Mouse (Mus musculus): ENCODE results near the gene Syngr3. TPM values are rescaled to one million over a fixed set of nuclear protein-coding genes. Genes with fewer than 3 reads are reported as not detected.

Syngr3 gene
- total RNA-seq, 1 experiment from 2014 or later, result 0.25 TPM

- no peak for ATAC-seq (replicated peaks in 1 of 2; ENCODE audit: insufficient read depth in 1 of 2, low FRiP score in 2 of 2, low TSS enrichment in 1 of 2, low read depth in 1 of 2, poor library complexity in 2 of 2, severe bottlenecking in 2 of 2)
Measured at GRCm38 (mm10) chr17:24640119-24640518, 49.6 kb downstream of the Syngr3 start.

- ATAC-seq (replicated peaks in 1 of 2; ENCODE audit: insufficient read depth in 1 of 2, low FRiP score in 2 of 2, low TSS enrichment in 1 of 2, low read depth in 1 of 2, poor library complexity in 2 of 2, severe bottlenecking in 2 of 2), result no peak
Measured at GRCm38 (mm10) chr17:24639571-24639988, 50.2 kb downstream of the Syngr3 start.

- ATAC-seq (replicated peaks in 1 of 2; ENCODE audit: insufficient read depth in 1 of 2, low FRiP score in 2 of 2, low TSS enrichment in 1 of 2, low read depth in 1 of 2, poor library complexity in 2 of 2, severe bottlenecking in 2 of 2), result no peak
Measured at GRCm38 (mm10) chr17:24638840-24639239, 50.9 kb downstream of the Syngr3 start.

- ATAC-seq (replicated peaks in 1 of 2; ENCODE audit: insufficient read depth in 1 of 2, low FRiP score in 2 of 2, low TSS enrichment in 1 of 2, low read depth in 1 of 2, poor library complexity in 2 of 2, severe bottlenecking in 2 of 2), result no peak
Measured at GRCm38 (mm10) chr17:24638214-24638613, 51.5 kb downstream of the Syngr3 start.

- ATAC-seq (replicated peaks in 1 of 2; ENCODE audit: insufficient read depth in 1 of 2, low FRiP score in 2 of 2, low TSS enrichment in 1 of 2, low read depth in 1 of 2, poor library complexity in 2 of 2, severe bottlenecking in 2 of 2), result no peak
Measured at GRCm38 (mm10) chr17:24636781-24637481, 52.8 kb downstream of the Syngr3 start.

- ATAC-seq (replicated peaks in 1 of 2; ENCODE audit: insufficient read depth in 1 of 2, low FRiP score in 2 of 2, low TSS enrichment in 1 of 2, low read depth in 1 of 2, poor library complexity in 2 of 2, severe bottlenecking in 2 of 2), result no peak
Measured at GRCm38 (mm10) chr17:24635694-24636093, 54.1 kb downstream of the Syngr3 start.

Other genes starting within 250 kb of the Syngr3 start
- gene Dnase1l2, start 246.8 kb downstream of the Syngr3 start, total RNA-seq (2017), result 2.7 TPM in 1 of 2 replicates, not detected in the other
- 12.1 and 22.6 TPM in 2 replicates for gene E4f1, start 219.6 kb downstream of the Syngr3 start, total RNA-seq (2017)
- 12.9 and 13.3 TPM in 2 replicates for gene Pgp, start 219.6 kb downstream of the Syngr3 start, total RNA-seq (2017)
- 1.2 TPM in 1 of 2 replicates, not detected in the other for gene Bricd5, start 216.1 kb downstream of the Syngr3 start, total RNA-seq (2017)
- 9.2 and 31.8 TPM in 2 replicates for gene Mlst8, start 210.9 kb downstream of the Syngr3 start, total RNA-seq (2017)
- not detected in 2 replicates for gene Caskin1, start 201.4 kb downstream of the Syngr3 start, total RNA-seq (2017)
- 72.9 and 85.6 TPM in 2 replicates for gene Traf7, start 162.0 kb downstream of the Syngr3 start, total RNA-seq (2017)
- gene Rab26, start 155.7 kb downstream of the Syngr3 start, total RNA-seq (2017), result 1.4 TPM in 1 of 2 replicates, not detected in the other
- 13.3 and 17.9 TPM in 2 replicates for gene Pkd1, start 140.1 kb downstream of the Syngr3 start, total RNA-seq (2017)
- 25.1 and 59.3 TPM in 2 replicates for gene Tsc2, start 57.3 kb downstream of the Syngr3 start, total RNA-seq (2017)
- gene Nthl1, start 57.3 kb downstream of the Syngr3 start, total RNA-seq (2017), result 11.1 and 14.5 TPM in 2 replicates
- gene Slc9a3r2, start 39.6 kb downstream of the Syngr3 start, total RNA-seq (2017), result 2.2 and 4.7 TPM in 2 replicates
- gene Npw, start 31.5 kb downstream of the Syngr3 start, total RNA-seq (2017), result not detected in 2 replicates
- gene Zfp598, start 20.3 kb downstream of the Syngr3 start, total RNA-seq (2017), result 19.7 and 22.8 TPM in 2 replicates
- gene Gfer, start 6.2 kb upstream of the Syngr3 start, total RNA-seq (2017), result 29.3 and 45.5 TPM in 2 replicates
- 1.2 and 2.8 TPM in 2 replicates for gene Noxo1, start 6.3 kb upstream of the Syngr3 start, total RNA-seq (2017)
- 24.0 and 29.7 TPM in 2 replicates for gene Tbl3, start 17.7 kb upstream of the Syngr3 start, total RNA-seq (2017)
- not detected in 2 replicates for gene Rnf151, start 28.1 kb upstream of the Syngr3 start, total RNA-seq (2017)
- 1,140 and 1,689 TPM in 2 replicates for gene Rps2, start 28.2 kb upstream of the Syngr3 start, total RNA-seq (2017)
- 164 and 207 TPM in 2 replicates for gene Ndufb10, start 34.5 kb upstream of the Syngr3 start, total RNA-seq (2017)
- gene Rpl3l, start 37.9 kb upstream of the Syngr3 start, total RNA-seq (2017), result not detected in 2 replicates
- gene Msrb1, start 46.7 kb upstream of the Syngr3 start, total RNA-seq (2017), result 33.6 and 69.4 TPM in 2 replicates
- not detected in 2 replicates for gene Hs3st6, start 63.0 kb upstream of the Syngr3 start, total RNA-seq (2017)
- 0.44 TPM in 1 of 2 replicates, not detected in the other for gene Meiob, start 114.3 kb upstream of the Syngr3 start, total RNA-seq (2017)
- gene Hagh, start 150.2 kb upstream of the Syngr3 start, total RNA-seq (2017), result 24.5 and 24.6 TPM in 2 replicates
- 15.0 and 19.6 TPM in 2 replicates for gene Fahd1, start 160.4 kb upstream of the Syngr3 start, total RNA-seq (2017)
- gene Igfals, start 176.0 kb upstream of the Syngr3 start, total RNA-seq (2017), result not detected in 2 replicates
- gene Nubp2, start 196.4 kb upstream of the Syngr3 start, total RNA-seq (2017), result 27.9 and 33.1 TPM in 2 replicates
- gene Spsb3, start 196.7 kb upstream of the Syngr3 start, total RNA-seq (2017), result 6.0 and 12.9 TPM in 2 replicates
- 13.7 and 27.3 TPM in 2 replicates for gene Eme2, start 205.1 kb upstream of the Syngr3 start, total RNA-seq (2017)
- 23.1 and 25.8 TPM in 2 replicates for gene Mrps34, start 205.2 kb upstream of the Syngr3 start, total RNA-seq (2017)
- 22.5 and 44.1 TPM in 2 replicates for gene Nme3, start 206.5 kb upstream of the Syngr3 start, total RNA-seq (2017)
- 32.8 and 48.7 TPM in 2 replicates for gene Mapk8ip3, start 247.0 kb upstream of the Syngr3 start, total RNA-seq (2017)